Mouse (Mus musculus): ENCODE data around the gene Gm5901.

Gene Gm5901

DNA sequence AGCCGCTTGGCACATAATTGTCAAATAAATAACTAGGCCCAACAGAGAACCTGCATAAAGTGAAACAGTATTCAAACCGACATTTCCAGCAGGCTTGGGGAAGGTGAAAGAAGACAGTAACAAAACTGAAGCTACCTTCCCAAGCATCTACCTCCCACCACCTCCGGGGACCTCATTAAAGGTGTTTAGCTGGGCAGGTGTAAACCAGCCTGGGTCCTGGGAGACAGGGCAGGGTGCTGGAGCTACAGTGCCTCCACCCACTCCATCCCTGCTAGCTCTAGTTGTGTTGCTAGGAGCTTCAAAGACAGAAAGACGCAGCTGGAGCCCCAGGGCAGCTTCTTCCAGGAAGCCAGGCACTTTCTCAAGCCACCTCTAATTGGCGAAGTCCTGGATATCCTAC lies 29.4 kb downstream of the Gm5901 start, which contains the start of gene Cnga4:
Gene Cnga4, plus strand, starts transcription at position 301 of the 400 bp plus-strand sequence.
- DNase-seq (ENCODE audit: low read depth, low spot score): no peak

GRCm38 (mm10) chr7:105406322-105406721 lies 31.5 kb downstream of the Gm5901 start:
- DNase-seq (ENCODE audit: low read depth, low spot score): no peak

GRCm38 (mm10) chr7:105411874-105412632 lies 37.2 kb downstream of the Gm5901 start:
- peak; percentile 78 for DNase-seq (ENCODE audit: low read depth, low spot score)

DNA sequence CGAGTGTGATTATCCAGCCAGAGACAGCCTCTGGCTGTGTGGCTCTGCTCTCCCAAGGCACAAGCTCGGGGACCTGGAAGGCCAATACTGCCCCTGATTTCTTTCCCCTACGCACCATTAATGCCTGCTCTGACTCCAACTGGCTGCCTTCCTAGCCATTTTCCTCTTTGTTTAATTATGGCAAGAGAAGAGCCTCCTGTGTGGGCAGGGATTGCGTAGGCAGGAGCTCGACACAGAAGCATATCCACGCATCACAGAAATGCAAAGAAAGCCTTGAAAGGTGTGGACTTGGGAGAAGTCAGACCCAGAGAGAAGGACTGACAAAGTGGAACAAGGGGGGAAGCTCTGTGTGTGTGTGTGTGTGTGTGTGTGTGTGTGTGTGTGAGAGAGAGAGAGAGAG lies 39.5 kb downstream of the Gm5901 start:
- peak; percentile 68 for DNase-seq (ENCODE audit: low read depth, low spot score)

GRCm38 (mm10) chr7:105416529-105416928 lies 41.7 kb downstream of the Gm5901 start:
- peak; percentile 56 for DNase-seq (ENCODE audit: low read depth, low spot score)

DNA sequence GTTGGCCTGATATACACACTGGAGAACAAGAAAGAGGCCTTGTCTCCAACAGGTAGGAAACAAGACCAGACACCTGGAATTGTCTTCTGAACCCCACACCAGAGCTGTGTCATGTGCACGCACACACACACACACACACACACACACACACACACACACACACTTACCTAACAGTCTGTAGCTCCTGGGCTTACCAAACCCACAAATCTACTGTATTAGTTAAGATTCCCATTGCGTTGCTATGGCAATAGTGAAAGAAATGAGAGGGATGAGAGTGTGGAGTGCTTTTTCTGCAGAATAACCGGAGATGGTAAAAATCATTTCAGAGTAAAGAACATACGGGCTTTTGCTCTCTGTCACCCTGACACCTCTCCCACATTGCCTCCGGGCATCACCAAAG lies 43.3 kb downstream of the Gm5901 start:
- peak; percentile 62 for DNase-seq (ENCODE audit: low read depth, low spot score)

DNA sequence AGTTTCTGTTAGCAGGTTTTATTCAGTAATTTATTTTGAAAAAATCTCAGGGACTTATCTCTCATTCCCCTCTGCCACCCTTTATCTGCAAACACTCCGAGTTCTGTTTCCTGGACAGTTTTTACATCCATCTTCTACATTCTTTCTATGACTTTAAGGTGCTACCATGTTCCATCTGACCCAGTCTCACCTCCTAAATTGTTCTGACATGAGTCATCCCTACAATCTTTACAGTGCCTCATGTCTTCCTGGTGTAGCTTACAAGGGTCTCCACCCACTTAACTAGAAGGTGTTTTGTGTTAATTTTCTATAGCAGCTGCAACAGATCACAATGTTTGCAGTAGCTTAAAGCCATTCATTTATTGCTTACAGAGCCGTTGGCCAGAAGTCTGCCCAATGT lies 46.1 kb downstream of the Gm5901 start:
- no peak for DNase-seq (ENCODE audit: low read depth, low spot score)

- no peak for DNase-seq (ENCODE audit: low read depth, low spot score)
Measured at GRCm38 (mm10) chr7:105424368-105424767, 49.5 kb downstream of the Gm5901 start.

GRCm38 (mm10) chr7:105425424-105426043 lies 50.7 kb downstream of the Gm5901 start, which contains the start of gene Cckbr:
Gene Cckbr (plus strand): TSS chr7:105425731.
- DNase-seq (ENCODE audit: low read depth, low spot score): peak; percentile 68

- no peak for DNase-seq (ENCODE audit: low read depth, low spot score)
Measured at GRCm38 (mm10) chr7:105426051-105426450, 51.2 kb downstream of the Gm5901 start.

Data from brain, adult 2 months (tissue).